Mouse (Mus musculus) urinary bladder, postnatal 25 days (tissue): ENCODE results near the gene Kif19a.

Experiments
- DNase-seq: peaks from one replicate; pipeline ENCODE4 v3.0.0; 2022; ENCODE audit warnings: low spot score

Gene Kif19a

GRCm38 (mm10) chr11:114780076-114780475 lies 14.9 kb downstream of the Kif19a start:
- DNase-seq, result no peak

GRCm38 (mm10) chr11:114785892-114786291 lies 20.7 kb downstream of the Kif19a start:
- no peak for DNase-seq

GRCm38 (mm10) chr11:114786326-114786725 lies 21.1 kb downstream of the Kif19a start:
- no peak for DNase-seq

- no peak for DNase-seq
Observed at GRCm38 (mm10) chr11:114787611-114788010, 22.4 kb downstream of the Kif19a start.

- peak; percentile 86 for DNase-seq
Observed at GRCm38 (mm10) chr11:114789061-114789714, 24.0 kb downstream of the Kif19a start.

- DNase-seq, result no peak
Observed at GRCm38 (mm10) chr11:114789716-114790115, 24.5 kb downstream of the Kif19a start.

- no peak for DNase-seq
Observed at GRCm38 (mm10) chr11:114790171-114790570, 25.0 kb downstream of the Kif19a start.

- no peak for DNase-seq
Observed at GRCm38 (mm10) chr11:114790841-114791240, 25.7 kb downstream of the Kif19a start.

GRCm38 (mm10) chr11:114791351-114791889 lies 26.2 kb downstream of the Kif19a start:
- DNase-seq, result no peak

- no peak for DNase-seq
Observed at GRCm38 (mm10) chr11:114791891-114792411, 26.8 kb downstream of the Kif19a start.

GRCm38 (mm10) chr11:114792931-114793494 lies 27.8 kb downstream of the Kif19a start:
- no peak for DNase-seq

- no peak for DNase-seq
Observed at GRCm38 (mm10) chr11:114793868-114794545, 28.8 kb downstream of the Kif19a start.

- no peak for DNase-seq
Observed at GRCm38 (mm10) chr11:114794691-114795090, 29.5 kb downstream of the Kif19a start.

GRCm38 (mm10) chr11:114795231-114795746 lies 30.1 kb downstream of the Kif19a start:
- no peak for DNase-seq

GRCm38 (mm10) chr11:114795848-114796322 lies 30.7 kb downstream of the Kif19a start, which contains the start of gene Btbd17:
Gene Btbd17 (minus strand): TSS chr11:114795945.
- DNase-seq, result no peak

- no peak for DNase-seq
Observed at GRCm38 (mm10) chr11:114797176-114797575, 32.0 kb downstream of the Kif19a start.

- DNase-seq, result no peak
Observed at GRCm38 (mm10) chr11:114797981-114798380, 32.8 kb downstream of the Kif19a start.

- DNase-seq, result no peak
Observed at GRCm38 (mm10) chr11:114798624-114799023, 33.4 kb downstream of the Kif19a start, which contains the start of gene Gpr142. Gene Gpr142 (plus strand): TSS chr11:114798924.

GRCm38 (mm10) chr11:114801906-114802305 lies 36.7 kb downstream of the Kif19a start:
- no peak for DNase-seq

- DNase-seq, result no peak
Observed at GRCm38 (mm10) chr11:114802540-114803267, 37.5 kb downstream of the Kif19a start.

GRCm38 (mm10) chr11:114803990-114804389 lies 38.8 kb downstream of the Kif19a start:
- DNase-seq, result no peak

GRCm38 (mm10) chr11:114807025-114807424 lies 41.8 kb downstream of the Kif19a start:
- DNase-seq, result no peak
